Mouse (Mus musculus) pancreas, adult 10 weeks (tissue): Measurements from ENCODE around the gene Kansl3. TPM values are rescaled to one million over a fixed set of nuclear protein-coding genes. Genes with fewer than 3 reads are reported as not detected.

ENCODE experiments used
- polyA plus RNA-seq: library from polyadenylated mRNA; stranded (reverse); fragments of 350-450 nt; fragmentation: Illumina TruSeq; extraction: RNeasy Lipid Tissue Mini Kit (QIAGEN cat#74804); gene quantifications from one replicate; pipeline ENCODE4 v1.2.3, GENCODE M21; 2015; ENCODE audit warnings: low read depth, low replicate concordance; ENCODE audit not compliant: insufficient read depth

The Kansl3 gene
- polyA plus RNA-seq = 9.1 TPM

GRCm38 (mm10) chr1:36368969-36369645 is at the start of gene Kansl3:
Gene Kansl3, minus strand, starts transcription at chr1:36369181.

GRCm38 (mm10) chr1:36371934-36372845 is 3.2 kb upstream of the Kansl3 start, which contains the start of gene Fer1l5:
Gene Fer1l5, plus strand, starts transcription at chr1:36372291.

GRCm38 (mm10) chr1:36307495-36308280 is 61.3 kb downstream of the Kansl3 start, which contains the start of gene Arid5a:
Gene Arid5a, plus strand, starts transcription at chr1:36307733.

Other genes starting within 250 kb of the Kansl3 start
- gene Uggt1, start 124.5 kb downstream of the Kansl3 start, polyA plus RNA-seq = 12.0 TPM
- 3.4 TPM for gene Neurl3, start 94.5 kb downstream of the Kansl3 start, polyA plus RNA-seq
- 3.9 TPM for gene Arid5a, start 61.4 kb downstream of the Kansl3 start, polyA plus RNA-seq
- gene Fer1l5, start 3.1 kb upstream of the Kansl3 start, polyA plus RNA-seq = not detected
- 6.6 TPM for gene Lman2l, start 76.1 kb upstream of the Kansl3 start, polyA plus RNA-seq
- gene Cnnm4, start 102.4 kb upstream of the Kansl3 start, polyA plus RNA-seq = 0.68 TPM
- gene Cnnm3, start 142.7 kb upstream of the Kansl3 start, polyA plus RNA-seq = 4.8 TPM
- 7.4 TPM for gene Ankrd23, start 167.7 kb upstream of the Kansl3 start, polyA plus RNA-seq
- gene Gm42417, start 170.2 kb upstream of the Kansl3 start, polyA plus RNA-seq = not detected
- gene Ankrd39, start 178.3 kb upstream of the Kansl3 start, polyA plus RNA-seq = 3.1 TPM
- 3.9 TPM for gene Sema4c, start 189.2 kb upstream of the Kansl3 start, polyA plus RNA-seq